Mouse (Mus musculus): ENCODE data around the gene Aph1c. TPM values are rescaled to one million over a fixed set of nuclear protein-coding genes. Genes with fewer than 3 reads are reported as not detected.
"Not testable (repeated sequence)": the region's sequence is repeated elsewhere in the genome, so short reads cannot be mapped to it uniquely, and the experiment has no call there.

Aph1c gene
- polyA plus RNA-seq, 1 experiment from 2014 or later = 3.2 TPM

DNA sequence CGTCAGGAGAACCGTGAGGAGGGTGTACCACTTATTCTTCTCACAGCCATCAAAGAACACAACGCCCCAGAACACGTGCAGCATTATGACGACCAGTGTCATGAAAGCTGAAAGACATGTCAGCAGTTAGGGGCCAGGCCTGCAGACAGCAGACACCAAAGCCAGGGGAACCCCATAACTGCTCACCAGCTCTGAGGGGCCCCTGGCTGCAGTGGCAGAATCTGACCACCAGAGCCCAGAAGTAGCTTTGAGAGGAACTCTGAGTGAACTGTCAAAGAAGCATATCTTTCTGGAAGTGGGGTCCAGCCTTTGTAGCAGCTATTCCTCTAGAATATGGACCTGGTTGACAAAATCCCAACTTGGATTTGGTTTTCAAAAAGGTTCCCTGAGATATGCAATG lies 12.3 kb downstream of the Aph1c start:
- not testable (repeated sequence) for H3K4me3 ChIP-seq (ENCODE audit: low read depth, low read length)

GRCm38 (mm10) chr9:66820996-66821395 lies 13.5 kb downstream of the Aph1c start:
- no peaks in the 10 kb centered on the region for H3K4me1 ChIP-seq (ENCODE audit: control insufficient read depth, insufficient read depth, low read length)
- 72% methylated on average over 5 of the region's 5 CpGs for WGBS
- H3K9me3 ChIP-seq (ENCODE audit: control insufficient read depth, low read length) = no peaks in the 10 kb centered on the region
- no peak overlapping the region for H3K4me3 ChIP-seq (ENCODE audit: low read depth, low read length)
- H3K9ac ChIP-seq (ENCODE audit: low read length) = no peak overlapping the region
- H3K27me3 ChIP-seq (ENCODE audit: control insufficient read depth, insufficient read depth, low read length) = no peaks in the 10 kb centered on the region
- no peak overlapping the region for H3K4me2 ChIP-seq (ENCODE audit: low read depth, severe bottlenecking)
- no peak overlapping the region for H3K27ac ChIP-seq (replicated peaks; ENCODE audit: low read depth, low read length)
- no peaks in the 10 kb centered on the region for H3K36me3 ChIP-seq (ENCODE audit: control insufficient read depth, insufficient read depth, low read length)
- DNase-seq (ENCODE audit: low spot score) (no peak), ATAC-seq (ENCODE audit: insufficient number of reproducible peaks, low FRiP score, low TSS enrichment, low read depth) (no peak)

More for the DNA sequence above, 12.3 kb downstream of the Aph1c start:
- H3K9ac ChIP-seq (ENCODE audit: low read length); H3K9me3 ChIP-seq (ENCODE audit: control insufficient read depth, low read length); H3K27me3 ChIP-seq (ENCODE audit: control insufficient read depth, insufficient read depth, low read length); ATAC-seq (ENCODE audit: insufficient number of reproducible peaks, low FRiP score, low TSS enrichment, low read depth); H3K36me3 ChIP-seq (ENCODE audit: control insufficient read depth, insufficient read depth, low read length); H3K4me1 ChIP-seq (ENCODE audit: control insufficient read depth, insufficient read depth, low read length); DNase-seq (ENCODE audit: low spot score); H3K4me2 ChIP-seq (ENCODE audit: low read depth, severe bottlenecking); H3K27ac ChIP-seq (replicated peaks; ENCODE audit: low read depth, low read length): not testable (repeated sequence)
- WGBS = no CpG with 5 or more reads among the region's 5 CpGs

- Histone ChIP-seq H3K27me3 (ENCODE audit: control insufficient read depth, insufficient read depth, low read length) (no peaks in the 10 kb centered on the region), H3K4me2 (ENCODE audit: low read depth, severe bottlenecking) (no peak overlapping the region), H3K27ac (replicated peaks; ENCODE audit: low read depth, low read length) (no peak overlapping the region; the same call in 1 of the 2 replicates), H3K9me3 (ENCODE audit: control insufficient read depth, low read length) (no peaks in the 10 kb centered on the region), H3K9ac (ENCODE audit: low read length) (no peak overlapping the region), H3K36me3 (ENCODE audit: control insufficient read depth, insufficient read depth, low read length) (no peaks in the 10 kb centered on the region), H3K4me3 (ENCODE audit: low read depth, low read length) (no peak overlapping the region), H3K4me1 (ENCODE audit: control insufficient read depth, insufficient read depth, low read length) (peaks cover 9% of the 10 kb centered on the region; the same call in 1 of the 2 replicates)
- 12% methylated on average over 2 of the region's 2 CpGs for WGBS
- ATAC-seq (ENCODE audit: insufficient number of reproducible peaks, low FRiP score, low TSS enrichment, low read depth) (no peak), DNase-seq (ENCODE audit: low spot score) (peak; percentile 46)
These were observed 21.1 kb downstream of the Aph1c start for GRCm38 (mm10) chr9:66813392-66813791.

DNA sequence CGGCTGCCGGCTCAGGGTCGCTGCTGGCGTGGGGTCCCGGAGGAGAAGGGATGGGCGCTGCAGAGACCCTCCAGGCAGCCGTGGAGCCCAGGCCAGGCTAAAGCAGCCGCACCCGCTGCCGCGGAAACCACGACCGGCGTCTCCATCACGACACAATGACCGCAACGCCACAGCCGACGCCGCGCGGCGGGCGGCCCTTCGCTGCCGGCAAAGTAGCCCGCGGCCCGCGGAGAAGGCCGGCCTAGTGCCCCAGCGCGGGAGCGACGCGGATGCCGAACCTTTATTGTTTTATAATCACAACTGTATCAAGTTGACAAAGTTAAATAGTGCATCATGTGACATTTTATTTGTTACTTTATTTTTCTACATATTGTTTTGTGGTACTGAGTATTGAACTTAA lies 28.6 kb downstream of the Aph1c start:
- not testable (repeated sequence) for H3K4me1 ChIP-seq (ENCODE audit: control insufficient read depth, insufficient read depth, low read length); ATAC-seq (ENCODE audit: insufficient number of reproducible peaks, low FRiP score, low TSS enrichment, low read depth); H3K9me3 ChIP-seq (ENCODE audit: control insufficient read depth, low read length); H3K27ac ChIP-seq (replicated peaks; ENCODE audit: low read depth, low read length); H3K36me3 ChIP-seq (ENCODE audit: control insufficient read depth, insufficient read depth, low read length); H3K27me3 ChIP-seq (ENCODE audit: control insufficient read depth, insufficient read depth, low read length)
- Histone ChIP-seq H3K4me3 (ENCODE audit: low read depth, low read length) (0 out of 2 replicates have a peak overlapping the region, but pooled peaks have one; percentile 8), H3K4me2 (ENCODE audit: low read depth, severe bottlenecking) (peak overlapping the region; percentile 39), H3K9ac (ENCODE audit: low read length) (0 out of 2 replicates have a peak overlapping the region, but pooled peaks have one; percentile 37)
- WGBS = 2% methylated on average over 30 of the region's 37 CpGs
- DNase-seq (ENCODE audit: low spot score) = peak; percentile 61

DNA sequence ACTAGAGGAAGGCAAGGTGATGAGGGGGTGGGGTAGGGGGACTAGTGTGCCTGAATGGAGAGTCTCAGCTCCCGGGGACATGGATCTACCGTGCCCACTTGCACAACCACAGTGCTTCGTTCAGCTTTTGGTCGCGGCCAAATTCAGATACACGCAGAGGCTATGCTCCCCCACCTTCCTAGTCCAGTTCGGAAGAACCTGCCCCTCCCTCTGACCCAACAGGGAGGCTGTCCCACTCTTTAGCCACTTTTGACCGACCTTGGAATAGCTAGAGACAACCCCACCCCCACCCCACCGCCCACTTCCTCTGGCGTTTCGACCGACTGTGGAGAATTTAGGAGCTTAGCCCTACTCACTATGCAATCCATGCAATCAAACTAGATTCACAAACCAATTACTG lies 32.6 kb downstream of the Aph1c start:
- Histone ChIP-seq H3K4me2 (ENCODE audit: low read depth, severe bottlenecking) (no peak overlapping the region), H3K9me3 (ENCODE audit: control insufficient read depth, low read length) (no peaks in the 10 kb centered on the region), H3K36me3 (ENCODE audit: control insufficient read depth, insufficient read depth, low read length) (no peaks in the 10 kb centered on the region), H3K27me3 (ENCODE audit: control insufficient read depth, insufficient read depth, low read length) (0 out of 2 replicates have a peak, but pooled peaks cover 4% of the 10 kb centered on the region), H3K4me3 (ENCODE audit: low read depth, low read length) (no peak overlapping the region), H3K4me1 (ENCODE audit: control insufficient read depth, insufficient read depth, low read length) (peaks cover 3% of the 10 kb centered on the region; the same call in 1 of the 2 replicates), H3K9ac (ENCODE audit: low read length) (no peak overlapping the region), H3K27ac (replicated peaks; ENCODE audit: low read depth, low read length) (no peak overlapping the region)
- no peak for ATAC-seq (ENCODE audit: insufficient number of reproducible peaks, low FRiP score, low TSS enrichment, low read depth)
- 46% methylated on average over 12 of the region's 12 CpGs for WGBS
- no peak for DNase-seq (ENCODE audit: low spot score)

- 66% methylated on average over 5 of the region's 5 CpGs for WGBS
- Histone ChIP-seq H3K4me1 (ENCODE audit: control insufficient read depth, insufficient read depth, low read length) (peaks cover 4% of the 10 kb centered on the region; the same call in 1 of the 2 replicates), H3K4me2 (ENCODE audit: low read depth, severe bottlenecking) (peak within 1 kb of the TSS; percentile 69), H3K27ac (replicated peaks; ENCODE audit: low read depth, low read length) (peak within 1 kb of the TSS; percentile 36; the same call in 1 of the 2 replicates), H3K4me3 (ENCODE audit: low read depth, low read length) (peak within 1 kb of the TSS; percentile 63), H3K9me3 (ENCODE audit: control insufficient read depth, low read length) (no peaks in the 10 kb centered on the region), H3K9ac (ENCODE audit: low read length) (no peak within 1 kb of the TSS), H3K27me3 (ENCODE audit: control insufficient read depth, insufficient read depth, low read length) (no peaks in the 10 kb centered on the region), H3K36me3 (ENCODE audit: control insufficient read depth, insufficient read depth, low read length) (no peaks in the 10 kb centered on the region)
- no peak for ATAC-seq (ENCODE audit: insufficient number of reproducible peaks, low FRiP score, low TSS enrichment, low read depth)
- DNase-seq (ENCODE audit: low spot score) = no peak
These were observed 37.8 kb downstream of the Aph1c start, which contains the start of gene Gm10647 for GRCm38 (mm10) chr9:66796739-66797138. Gene Gm10647 (plus strand): TSS chr9:66797039.

DNA sequence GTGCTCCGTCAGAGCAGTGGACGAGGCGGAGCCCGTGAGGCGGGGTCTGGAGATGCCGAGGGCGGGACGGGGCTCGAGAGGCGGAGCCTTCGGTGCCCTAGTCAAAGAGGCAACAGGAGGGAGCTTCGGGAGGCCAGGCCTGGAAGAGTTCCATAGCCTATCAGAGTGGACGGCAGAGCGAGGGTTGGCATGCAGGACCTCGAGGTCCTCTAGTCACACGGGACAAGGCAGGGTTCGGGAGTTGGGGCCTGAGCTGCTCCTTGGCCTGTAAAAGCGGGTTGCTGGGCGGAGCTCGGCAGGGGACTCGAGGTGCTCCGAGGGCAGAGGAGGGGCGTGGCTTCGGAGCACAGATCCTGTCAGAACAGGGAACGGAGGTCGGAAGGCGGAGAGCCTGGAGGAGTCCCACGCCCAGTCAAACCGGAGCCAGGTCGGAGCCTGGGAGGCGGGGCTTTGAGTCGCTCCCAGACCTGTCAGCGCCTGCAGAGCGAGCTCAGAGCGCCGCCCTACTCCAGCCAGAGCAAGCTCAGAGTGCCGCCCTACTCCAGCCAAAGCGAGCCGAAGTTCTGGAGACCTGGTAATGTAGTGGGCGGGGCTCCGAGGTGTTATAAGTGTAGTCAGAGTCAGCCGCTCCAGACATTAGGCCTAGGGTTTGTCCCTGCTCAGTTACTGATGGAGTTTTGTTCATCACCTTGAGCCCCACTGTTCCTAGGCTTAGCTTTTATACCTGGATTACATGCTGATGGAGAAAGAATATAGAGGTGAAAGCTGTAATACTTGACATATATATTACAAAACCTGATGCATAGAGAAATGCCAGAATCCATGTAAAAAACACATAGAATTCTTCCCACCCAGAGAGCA lies 38.8 kb downstream of the Aph1c start, which contains the start of gene Aph1b:
Aph1b (minus strand) TSS at position 27 of the 861 bp plus-strand sequence.
- peak within 1 kb of the TSS; percentile 70 for H3K9ac ChIP-seq (ENCODE audit: low read length)
- no peaks in the 10 kb centered on the region for H3K9me3 ChIP-seq (ENCODE audit: control insufficient read depth, low read length)
- peak; percentile 98 for ATAC-seq (ENCODE audit: insufficient number of reproducible peaks, low FRiP score, low TSS enrichment, low read depth)
- H3K4me2 ChIP-seq (ENCODE audit: low read depth, severe bottlenecking) = peak within 1 kb of the TSS; percentile 69
- H3K27me3 ChIP-seq (ENCODE audit: control insufficient read depth, insufficient read depth, low read length) = no peaks in the 10 kb centered on the region
- peak within 1 kb of the TSS; percentile 63 for H3K4me3 ChIP-seq (ENCODE audit: low read depth, low read length)
- 0 out of 2 replicates have a peak, but pooled peaks cover 2% of the 10 kb centered on the region for H3K4me1 ChIP-seq (ENCODE audit: control insufficient read depth, insufficient read depth, low read length)
- 0% methylated on average over 42 of the region's 42 CpGs for WGBS
- peak; percentile 97 for DNase-seq (ENCODE audit: low spot score)
- no peaks in the 10 kb centered on the region for H3K36me3 ChIP-seq (ENCODE audit: control insufficient read depth, insufficient read depth, low read length)
- peak within 1 kb of the TSS; percentile 78; the same call in 1 of the 2 replicates for H3K27ac ChIP-seq (replicated peaks; ENCODE audit: low read depth, low read length)

GRCm38 (mm10) chr9:66794629-66795463 lies 39.7 kb downstream of the Aph1c start:
- Histone ChIP-seq H3K4me2 (ENCODE audit: low read depth, severe bottlenecking) (peak overlapping the region; percentile 69), H3K36me3 (ENCODE audit: control insufficient read depth, insufficient read depth, low read length) (no peaks in the 10 kb centered on the region), H3K9ac (ENCODE audit: low read length) (peak overlapping the region; percentile 70), H3K27ac (replicated peaks; ENCODE audit: low read depth, low read length) (peak overlapping the region; percentile 78; the same call in 1 of the 2 replicates), H3K4me3 (ENCODE audit: low read depth, low read length) (peak overlapping the region; percentile 63), H3K27me3 (ENCODE audit: control insufficient read depth, insufficient read depth, low read length) (no peaks in the 10 kb centered on the region), H3K4me1 (ENCODE audit: control insufficient read depth, insufficient read depth, low read length) (0 out of 2 replicates have a peak, but pooled peaks cover 2% of the 10 kb centered on the region), H3K9me3 (ENCODE audit: control insufficient read depth, low read length) (no peaks in the 10 kb centered on the region)
- ATAC-seq (ENCODE audit: insufficient number of reproducible peaks, low FRiP score, low TSS enrichment, low read depth) (peak; percentile 40), DNase-seq (ENCODE audit: low spot score) (no peak)
- WGBS = 3% methylated on average over 43 of the region's 43 CpGs
